Comparison of ENCODE assay signal across 14 mouse cellular contexts in the genomic region with DNA sequence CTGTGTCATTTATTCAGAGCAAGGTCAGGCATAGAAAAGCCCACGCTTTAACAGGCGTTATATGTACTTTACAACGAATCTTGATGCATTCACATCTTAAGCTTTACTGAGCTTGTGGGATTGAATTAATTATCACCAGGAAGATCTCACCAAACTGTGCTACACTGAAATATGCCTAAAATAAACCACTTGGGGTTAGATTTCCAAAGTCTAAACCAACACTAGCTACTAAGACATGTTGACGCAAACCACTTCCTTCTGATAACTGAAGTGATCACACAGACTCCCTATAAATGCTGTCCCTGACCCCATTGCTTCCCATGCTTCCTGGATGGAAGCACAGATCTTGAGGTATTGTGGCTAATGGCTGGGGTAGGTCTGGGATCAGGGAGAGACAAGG. TPM values are rescaled to one million over a fixed set of nuclear protein-coding genes. Genes with fewer than 3 reads are reported as not detected.
DNase-seq lines count a peak whose midpoint lies in the region; ATAC-seq and TF ChIP-seq lines count a peak whose summit lies in the region.
"Had no signal": no experiment of that assay in that cellular context is flagged by ENCODE, and none has a peak within 500 bp of the region (broad histone marks: within the 10 kb centered on the region; RNA-seq: fewer than 3 reads in every experiment).

No protein-coding gene starts in this region.

- H3K4me2 ChIP-seq in heart, postnatal 0 days (ENCODE audit: low read depth, low read length), result peak overlapping the region; percentile 25; the same call in 1 of the 2 replicates
- H3K4me2 ChIP-seq in embryonic facial prominence, embryonic 13.5 days, result peak overlapping the region; percentile 45; the same call in 1 of the 2 replicates
- H3K4me2 ChIP-seq in liver, embryonic 13.5 days, result peak overlapping the region; percentile 25; the same call in 1 of the 2 replicates

- H3K4me1 ChIP-seq in heart, postnatal 0 days (ENCODE audit: control insufficient read depth, insufficient read depth), result peaks cover 12% of the 10 kb centered on the region; the same call in 1 of the 2 replicates
- peaks cover 65% of the 10 kb centered on the region for H3K4me1 ChIP-seq in E14TG2a.4 (replicated peaks; ENCODE audit: low read depth, low read length)
- peaks cover 23% of the 10 kb centered on the region for H3K4me1 ChIP-seq in embryonic facial prominence, embryonic 13.5 days
- peaks cover 48% of the 10 kb centered on the region for H3K4me1 ChIP-seq in liver, embryonic 13.5 days (replicated peaks)

- no peak for ATAC-seq in heart, postnatal 0 days (ENCODE audit: insufficient read depth, low read depth)
- ATAC-seq in embryonic facial prominence, embryonic 13.5 days (ENCODE audit: insufficient number of reproducible peaks, insufficient read depth, low FRiP score, low TSS enrichment, low read depth), result no peak
- ATAC-seq in liver, embryonic 13.5 days (ENCODE audit: low read depth), result no peak

- intact Hi-C loops in heart, postnatal 36 days (cut with DNase I), result loop anchor here (5.0 kb wide), 1 partner anchor 176 kb away; no protein-coding TSS in a partner anchor

- no peak overlapping the region for H3K27ac ChIP-seq in heart, postnatal 0 days (ENCODE audit: low read depth)
- no peak overlapping the region for H3K27ac ChIP-seq in embryonic facial prominence, embryonic 13.5 days
- H3K27ac ChIP-seq in liver, embryonic 13.5 days, result no peak overlapping the region

- TF ChIP-seq CTCF in heart, postnatal 0 days (IDR thresholded peaks at IDR 0.05; ENCODE audit: low read depth), result no peak
- TF ChIP-seq CTCF in E14TG2a.4 (conservative IDR thresholded peaks at IDR 0.05; ENCODE audit: low read length), result no peak

- H3K9me3 ChIP-seq in heart, postnatal 0 days (replicated peaks; ENCODE audit: control insufficient read depth, low read length), result no peaks in the 10 kb centered on the region
- no peaks in the 10 kb centered on the region for H3K9me3 ChIP-seq in E14TG2a.4 (ENCODE audit: low read length)
- H3K9me3 ChIP-seq in embryonic facial prominence, embryonic 13.5 days, result no peaks in the 10 kb centered on the region
- no peaks in the 10 kb centered on the region for H3K9me3 ChIP-seq in liver, embryonic 13.5 days (replicated peaks)
- H3K9me3 ChIP-seq: megakaryocyte, embryonic 14.5 days had no signal

- peak overlapping the region; percentile 2; the same call in 1 of the 2 replicates for H3K4me3 ChIP-seq in heart, postnatal 0 days (ENCODE audit: low read depth, low read length)
- H3K4me3 ChIP-seq in E14TG2a.4 (replicated peaks; ENCODE audit: low read length), result peak overlapping the region; percentile 74
- no peak overlapping the region for H3K4me3 ChIP-seq in embryonic facial prominence, embryonic 13.5 days
- no peak overlapping the region for H3K4me3 ChIP-seq in liver, embryonic 13.5 days (replicated peaks)
- H3K4me3 ChIP-seq: megakaryocyte, embryonic 14.5 days had no signal

- WGBS in heart, postnatal 0 days, result 76% methylated on average over 4 of the region's 4 CpGs
- WGBS in embryonic facial prominence, embryonic 13.5 days, result 72% methylated on average over 4 of the region's 4 CpGs
- WGBS in liver, embryonic 13.5 days (ENCODE audit: insufficient replicate concordance), result 58% methylated on average over 4 of the region's 4 CpGs

- TF ChIP-seq EP300 in heart, postnatal 0 days (IDR thresholded peaks at IDR 0.05; ENCODE audit: low read depth), result no peak

- H3K27me3 ChIP-seq in heart, postnatal 0 days (ENCODE audit: control insufficient read depth, insufficient read depth, low read length), result no peaks in the 10 kb centered on the region
- no peaks in the 10 kb centered on the region for H3K27me3 ChIP-seq in E14TG2a.4 (ENCODE audit: insufficient read depth, low read length)
- no peaks in the 10 kb centered on the region for H3K27me3 ChIP-seq in embryonic facial prominence, embryonic 13.5 days
- peaks cover 10% of the 10 kb centered on the region for H3K27me3 ChIP-seq in liver, embryonic 13.5 days

- no peak overlapping the region for H3K9ac ChIP-seq in heart, postnatal 0 days (replicated peaks; ENCODE audit: low read depth, low read length)
- H3K9ac ChIP-seq in embryonic facial prominence, embryonic 13.5 days, result no peak overlapping the region
- no peak overlapping the region for H3K9ac ChIP-seq in liver, embryonic 13.5 days

- DNase-seq in heart, postnatal 0 days (ENCODE audit: low spot score), result no peak
- no peak for DNase-seq in heart, postnatal 36 days
- no peak for DNase-seq in liver, embryonic 13.5 days
- no peak for DNase-seq in cerebellum, postnatal 25 days
- no peak for DNase-seq in embryo, embryonic 11 days
- DNase-seq in thymus, postnatal 10 days (ENCODE audit: low spot score in 2 of 2), result no peak

- no peaks in the 10 kb centered on the region for H3K36me3 ChIP-seq in heart, postnatal 0 days (replicated peaks; ENCODE audit: control insufficient read depth, insufficient read depth, low read length)
- H3K36me3 ChIP-seq in E14TG2a.4 (ENCODE audit: insufficient read depth, low read length), result no peaks in the 10 kb centered on the region
- H3K36me3 ChIP-seq in embryonic facial prominence, embryonic 13.5 days, result no peaks in the 10 kb centered on the region
- H3K36me3 ChIP-seq in liver, embryonic 13.5 days, result no peaks in the 10 kb centered on the region

RNA-seq across cellular contexts. Expression of gene Anapc15-ps, which starts 8.2 kb away (rescaled TPM):
- not detected in 2 replicates for total RNA-seq in heart, postnatal 0 days (2014; rRNA removed; ENCODE audit: low replicate concordance)
- not detected in 2 replicates for polyA plus RNA-seq in heart, postnatal 0 days (2015; fragmentation: Nextera tagmentation; extraction: Ambion mirVana)
- not detected for total RNA-seq in heart, postnatal 36 days (2021)
- not detected in 2 replicates for polyA plus RNA-seq in embryonic facial prominence, embryonic 13.5 days (2015; fragmentation: Nextera tagmentation; extraction: Ambion mirVana)
- polyA plus RNA-seq in liver, embryonic 13.5 days (2015; fragmentation: Nextera tagmentation; extraction: Ambion mirVana), result not detected in 2 replicates
- total RNA-seq: layer of hippocampus, adult 8-10 months; MEL had no signal
- polyA plus RNA-seq: forebrain, embryonic 11.5 days; limb, embryonic 11.5 days; thymus, postnatal 0 days had no signal

Comparison
In these comparisons a context has a peak if more than half of its experiments do, and no peak if none do; other contexts are left out.
1. H3K4me3 ChIP-seq: peak in heart, postnatal 0 days (single experiment) and E14TG2a.4 (single experiment); none in embryonic facial prominence, embryonic 13.5 days (single experiment) and liver, embryonic 13.5 days (single experiment).
2. Peak in every context shown above with its lines, with median percentiles within 50 percentile points of each other: H3K4me2 ChIP-seq.